Mouse (Mus musculus) CH12.LX (cell line): ENCODE measurements around the gene Lce1m. TPM values are rescaled to one million over a fixed set of nuclear protein-coding genes. Genes with fewer than 3 reads are reported as not detected.
"Not testable (repeated sequence)": the region's sequence is repeated elsewhere in the genome, so short reads cannot be mapped to it uniquely, and the experiment has no call there.

Experiments used
- DNase-seq: peaks from one replicate; pipeline ENCODE4 v3.0.0-alpha.2; 2013; ENCODE audit errors: extremely low read depth
- H3K27ac ChIP-seq: 2 replicates; pipeline ENCODE4 v1.5.1; 2012; ENCODE audit warnings: low read depth, mild to moderate bottlenecking, control low read depth, moderate library complexity; ENCODE audit not compliant: insufficient read depth
- H3K27me3 ChIP-seq: replicated peaks from 2 replicates; pipeline ENCODE3; 2012; ENCODE audit warnings: inconsistent platforms
- H3K36me3 ChIP-seq, 2 experiments: replicated peaks in 1 of 2; 2 replicates each; pipeline versions ENCODE3 to v1.6.1; 2012; ENCODE audit warnings: inconsistent platforms in 1 of 2, low read length in 1 of 2, mild to moderate bottlenecking in 1 of 2, mixed read lengths in 1 of 2, moderate library complexity in 1 of 2; ENCODE audit not compliant: control insufficient read depth in 1 of 2, insufficient read depth in 1 of 2
- H3K4me1 ChIP-seq, 2 experiments: 2 replicates each; pipeline ENCODE4 v1.6.1; 2012; ENCODE audit warnings: inconsistent platforms in 1 of 2, moderate library complexity in 1 of 2; ENCODE audit not compliant: insufficient read depth in 2 of 2, control insufficient read depth in 1 of 2
- H3K4me2 ChIP-seq: 2 replicates; pipeline ENCODE4 v1.6.1; 2012; ENCODE audit warnings: low read depth, mild to moderate bottlenecking, control low read depth; ENCODE audit not compliant: poor library complexity, insufficient read depth, severe bottlenecking
- H3K4me3 ChIP-seq, 3 experiments: fragments of 150-350 bp in 1 of 3; sonication (generic) in 1 of 3; replicated peaks in 1 of 3; 2 replicates each; pipeline versions ENCODE3 to v1.5.1; 2011 to 2012; ENCODE audit warnings: low read depth in 2 of 3, low read length in 2 of 3, mild to moderate bottlenecking in 2 of 3, moderate library complexity in 2 of 3, control low read depth in 1 of 3, improper control_type of control experiment in 1 of 3, inconsistent platforms in 1 of 3, mixed read lengths in 1 of 3; ENCODE audit not compliant: poor library complexity in 1 of 3
- H3K79me2 ChIP-seq: replicated peaks from 2 replicates; pipeline ENCODE4 v1.6.1; 2012; ENCODE audit warnings: mild to moderate bottlenecking, moderate library complexity; ENCODE audit not compliant: control insufficient read depth, poor library complexity, insufficient read depth, severe bottlenecking; ENCODE audit errors: extremely low read depth
- H3K9ac ChIP-seq: 2 replicates; pipeline ENCODE4 v1.6.1; 2012; ENCODE audit warnings: low read depth, mild to moderate bottlenecking, control low read depth, moderate library complexity; ENCODE audit not compliant: insufficient read depth
- H3K9me3 ChIP-seq: replicated peaks from 2 replicates; pipeline ENCODE3; 2012; ENCODE audit warnings: low read length, inconsistent platforms, mixed read lengths
- CHD1 ChIP-seq: IDR thresholded peaks from 2 replicates; pipeline ENCODE4 v1.6.1; 2012; ENCODE audit warnings: low read depth, low read length, improper control_type of control experiment, inconsistent platforms
- CHD2 ChIP-seq: IDR thresholded peaks from 2 replicates; pipeline ENCODE4 v1.6.1; 2011; ENCODE audit warnings: low read length, improper control_type of control experiment
- E2F4 ChIP-seq: IDR thresholded peaks from 2 replicates; pipeline ENCODE4 v1.6.1; 2011; ENCODE audit warnings: low read depth, low read length, improper control_type of control experiment; ENCODE audit not compliant: insufficient replicate concordance
- ELF1 ChIP-seq: IDR thresholded peaks from 2 replicates; pipeline ENCODE4 v1.6.1; 2014; ENCODE audit warnings: low read depth, mild to moderate bottlenecking, inconsistent platforms, low read length, improper control_type of control experiment
- JUN ChIP-seq: IDR thresholded peaks from 2 replicates; pipeline ENCODE4 v1.6.1; 2011; ENCODE audit warnings: low read depth, mild to moderate bottlenecking, low read length, improper control_type of control experiment, moderate library complexity; ENCODE audit not compliant: insufficient read depth
- KAT2A ChIP-seq: IDR thresholded peaks from 2 replicates; pipeline ENCODE4 v1.6.1; 2012; ENCODE audit warnings: low read length, improper control_type of control experiment, inconsistent platforms; ENCODE audit not compliant: insufficient replicate concordance
- MAFK ChIP-seq: IDR thresholded peaks from 2 replicates; pipeline ENCODE4 v1.6.1; 2011; ENCODE audit warnings: low read length, improper control_type of control experiment; ENCODE audit not compliant: insufficient replicate concordance
- MAX ChIP-seq: IDR thresholded peaks from 2 replicates; pipeline ENCODE4 v1.6.1; 2011; ENCODE audit warnings: low read length, improper control_type of control experiment
- NELFE ChIP-seq: IDR thresholded peaks from 2 replicates; pipeline ENCODE4 v1.6.1; 2011; ENCODE audit warnings: low read depth, low read length, improper control_type of control experiment
- NRF1 ChIP-seq: IDR thresholded peaks from 2 replicates; pipeline ENCODE4 v1.6.1; 2014; ENCODE audit warnings: low read depth, mild to moderate bottlenecking, inconsistent platforms, low read length, improper control_type of control experiment, moderate library complexity
- POLR2A ChIP-seq: IDR thresholded peaks from 2 replicates; pipeline ENCODE4 v1.6.1; 2011; ENCODE audit warnings: low read depth, mild to moderate bottlenecking, improper control_type of control experiment, low read length
- SMC3 ChIP-seq: IDR thresholded peaks from 2 replicates; pipeline ENCODE4 v1.6.1; 2011; ENCODE audit warnings: low read depth, low read length, improper control_type of control experiment
- TBP ChIP-seq: conservative IDR thresholded peaks from 2 replicates; pipeline ENCODE4 v1.6.1; 2011; ENCODE audit warnings: low read depth, low read length, improper control_type of control experiment
- UBTF ChIP-seq: IDR thresholded peaks from 2 replicates; pipeline ENCODE4 v1.6.1; 2012; ENCODE audit warnings: low read depth, mild to moderate bottlenecking, inconsistent platforms, low read length, improper control_type of control experiment, moderate library complexity
- USF2 ChIP-seq: conservative IDR thresholded peaks from 2 replicates; pipeline ENCODE4 v1.6.1; 2011; ENCODE audit warnings: low read depth, low read length, improper control_type of control experiment
- ZC3H11A ChIP-seq: IDR thresholded peaks from 2 replicates; pipeline ENCODE4 v1.6.1; 2012; ENCODE audit warnings: low read depth, mild to moderate bottlenecking, inconsistent platforms, low read length, improper control_type of control experiment
- ZKSCAN1 ChIP-seq: IDR thresholded peaks from 2 replicates; pipeline ENCODE4 v1.6.1; 2012; ENCODE audit warnings: low read depth, inconsistent platforms, low read length, improper control_type of control experiment, borderline replicate concordance
- dilution Hi-C: fragments of 300-500 bp; cut with MboI; formaldehyde crosslinking; loops from 2 replicates; pipeline ENCODE4 v1.14.3; 2020; ENCODE audit warnings: low sequenced_read_pairs; ENCODE audit not compliant: extremely low pct_unique_long_range_greater_than_20kb, extremely low pct_ligation_motif_present
- in situ Hi-C: fragments of 300-500 bp; cut with MboI; formaldehyde crosslinking; loops from 3 replicates; pipeline ENCODE4 v1.14.3; 2019; ENCODE audit warnings: low sequenced_read_pairs, low pct_ligation_motif_present, low pct_unique_long_range_greater_than_20kb, mixed read lengths
- polyA plus RNA-seq: library from polyadenylated mRNA; unstranded; fragments of >175 nt; gene quantifications from 2 replicates; pipeline ENCODE4 v1.2.1, GENCODE M21; 2012; ENCODE audit warnings: low read depth; ENCODE audit not compliant: insufficient read length
- total RNA-seq, 2 experiments: library from RNA; depleted of rRNA; stranded (reverse); fragments of 300-350 nt in 1 of 2; fragments of >200 nt in 1 of 2; gene quantifications; 2 replicates each; pipeline ENCODE4 v1.2.3; 2012 to 2014

Lce1m gene
- not detected in 2 replicates for total RNA-seq (2012; rRNA removed)
- total RNA-seq (2014; rRNA removed): not detected in 2 replicates
- polyA plus RNA-seq: not detected in 2 replicates

GRCm38 (mm10) chr3:93018960-93019359 is at the start of gene Lce1m:
TSS of gene Lce1m (minus strand) at chr3:93019060.
- Histone ChIP-seq H3K36me3 (no peaks in the 10 kb centered on the region), H3K4me2 (no peak within 1 kb of the TSS), H3K4me1 (peaks cover 0 to 11% of the 10 kb centered on the region in 2 experiments; a peak in 2 of 4 replicates), H3K27ac (no peak within 1 kb of the TSS), H3K9ac (no peak within 1 kb of the TSS), H3K4me3 (no peak within 1 kb of the TSS), H3K27me3 (no peaks in the 10 kb centered on the region), H3K79me2 (no peaks in the 10 kb centered on the region), H3K9me3 (no peaks in the 10 kb centered on the region)
- dilution Hi-C loops (no loop called here), in situ Hi-C loops (no loop called here)
- TF ChIP-seq MAFK: no peak
- TF ChIP-seq UBTF: no peak
- TF ChIP-seq E2F4: no peak
- TF ChIP-seq USF2: no peak
- TF ChIP-seq NRF1: no peak
- no peak for TF ChIP-seq ELF1
- TF ChIP-seq SMC3: no peak
- no peak for TF ChIP-seq CHD2
- no peak for TF ChIP-seq POLR2A
- no peak for TF ChIP-seq KAT2A
- TF ChIP-seq ZC3H11A: no peak
- no peak for TF ChIP-seq MAX
- no peak for TF ChIP-seq JUN
- TF ChIP-seq TBP: no peak
- no peak for TF ChIP-seq CHD1
- no peak for TF ChIP-seq NELFE
- no peak for TF ChIP-seq ZKSCAN1
- DNase-seq: no peak

GRCm38 (mm10) chr3:93068523-93068922 is 49.7 kb upstream of the Lce1m start, which contains the start of gene Gm4858:
TSS of gene Gm4858 (plus strand) at chr3:93068823.
- in situ Hi-C loops, H3K4me1 ChIP-seq, dilution Hi-C loops: not testable (repeated sequence)

More at GRCm38 (mm10) chr3:93068523-93068922, 49.7 kb upstream of the Lce1m start, which contains the start of gene Gm4858:
- not testable (repeated sequence) for H3K27me3 ChIP-seq, H3K9me3 ChIP-seq, H3K79me2 ChIP-seq, H3K27ac ChIP-seq, DNase-seq, H3K36me3 ChIP-seq, H3K4me3 ChIP-seq, H3K9ac ChIP-seq, H3K4me2 ChIP-seq
